Mouse (Mus musculus): ENCODE measurements at regions not wholly inside any gene's neighbourhood (a gene's known extent, or its start where the extent isn't known, plus 50 kb on each side); places are given as distances from the start of the nearest gene placed in this dataset.

GRCm38 (mm10) chr19:18318391-18318944 is 313.2 kb downstream of the Ostf1 start:
- TF ChIP-seq ZC3H11A (IDR thresholded peaks at IDR 0.05; ENCODE audit: low read depth, low read length) (no peak), MAZ (IDR thresholded peaks at IDR 0.05; ENCODE audit: low read depth, low read length) (no peak), BHLHE40 (IDR thresholded peaks at IDR 0.05; ENCODE audit: low read depth, low read length) (peak; percentile 70)
